Mouse (Mus musculus): Measurements from ENCODE around the gene Cdkal1. TPM values are rescaled to one million over a fixed set of nuclear protein-coding genes. Genes with fewer than 3 reads are reported as not detected.

The Cdkal1 gene
- polyA plus RNA-seq, 2 experiments: 10.8 to 29.8 TPM

DNA sequence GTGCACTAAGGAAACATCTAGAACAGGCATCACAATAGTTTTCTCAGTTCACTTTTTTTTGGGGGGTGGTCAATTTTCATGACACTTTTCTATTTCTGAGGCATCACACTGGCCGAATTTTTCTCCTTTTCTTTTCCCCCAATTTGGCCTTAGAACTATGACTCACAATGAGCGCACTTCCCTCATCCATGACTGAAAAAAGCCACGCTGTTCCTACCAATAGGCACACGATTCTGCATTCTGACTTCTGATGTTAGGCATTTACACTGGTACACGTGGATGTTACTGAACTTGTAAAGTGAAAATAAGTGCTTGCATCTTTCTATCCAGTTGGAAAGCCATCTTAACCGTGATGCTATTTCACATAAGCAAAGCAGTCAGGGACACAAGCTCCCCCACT, 77.3 kb downstream of the Cdkal1 start:
- Histone ChIP-seq H3K27me3 (ENCODE audit: control insufficient read depth, insufficient read depth, low read length) (no peaks in the 10 kb centered on the region), H3K27ac (replicated peaks; ENCODE audit: low read depth, low read length) (no peak overlapping the region), H3K4me3 (replicated peaks; ENCODE audit: low read length) (no peak overlapping the region), H3K36me3 (ENCODE audit: control insufficient read depth, insufficient read depth, low read length) (no peaks in the 10 kb centered on the region), H3K4me2 (replicated peaks; ENCODE audit: low read depth, low read length, severe bottlenecking) (no peak overlapping the region), H3K9me3 (ENCODE audit: control insufficient read depth, low read length) (no peaks in the 10 kb centered on the region), H3K4me1 (ENCODE audit: control insufficient read depth, insufficient read depth, low read length) (peaks cover 8% of the 10 kb centered on the region), H3K9ac (ENCODE audit: low read depth, low read length, severe bottlenecking) (no peak overlapping the region)
- ATAC-seq (ENCODE audit: low FRiP score, low read depth): no peak
- TF ChIP-seq POLR2A (IDR thresholded peaks at IDR 0.05; ENCODE audit: borderline replicate concordance, extremely low read depth, insufficient read depth, insufficient read length): no peak
- 92% methylated on average over 6 of the region's 6 CpGs for WGBS
- no peak for DNase-seq (ENCODE audit: low spot score)

DNA sequence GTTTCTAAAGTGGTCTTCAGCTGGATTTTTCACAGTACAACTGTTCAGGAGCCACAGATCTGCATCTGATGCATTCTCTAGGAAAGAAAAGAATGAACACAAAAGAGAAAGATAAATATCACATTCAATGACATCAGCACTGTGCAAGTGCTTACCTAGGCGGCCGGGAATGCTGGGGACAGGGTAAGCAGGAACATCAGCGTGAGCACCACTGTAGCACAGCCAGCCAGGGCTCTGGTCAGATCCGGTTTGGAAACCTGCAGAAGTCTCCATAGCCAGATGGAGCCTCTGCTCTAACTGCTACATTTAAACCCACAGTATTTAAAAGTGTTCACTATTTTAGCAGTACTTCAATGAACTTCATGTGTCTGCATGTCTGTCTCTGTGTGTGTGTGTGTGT, 78.2 kb downstream of the Cdkal1 start:
- no peak overlapping the region for H3K4me2 ChIP-seq (replicated peaks; ENCODE audit: low read depth, low read length, severe bottlenecking)
- H3K9ac ChIP-seq (ENCODE audit: low read depth, low read length, severe bottlenecking): no peak overlapping the region
- peaks cover 8% of the 10 kb centered on the region for H3K4me1 ChIP-seq (ENCODE audit: control insufficient read depth, insufficient read depth, low read length)
- H3K27me3 ChIP-seq (ENCODE audit: control insufficient read depth, insufficient read depth, low read length): no peaks in the 10 kb centered on the region
- no peak overlapping the region for H3K27ac ChIP-seq (replicated peaks; ENCODE audit: low read depth, low read length)
- no peak for TF ChIP-seq POLR2A (IDR thresholded peaks at IDR 0.05; ENCODE audit: borderline replicate concordance, extremely low read depth, insufficient read depth, insufficient read length)
- no peak for DNase-seq (ENCODE audit: low spot score)
- no peaks in the 10 kb centered on the region for H3K9me3 ChIP-seq (ENCODE audit: control insufficient read depth, low read length)
- WGBS: 79% methylated on average over 4 of the region's 4 CpGs
- ATAC-seq (ENCODE audit: low FRiP score, low read depth): no peak
- no peak overlapping the region for H3K4me3 ChIP-seq (replicated peaks; ENCODE audit: low read length)
- no peaks in the 10 kb centered on the region for H3K36me3 ChIP-seq (ENCODE audit: control insufficient read depth, insufficient read depth, low read length)

DNA sequence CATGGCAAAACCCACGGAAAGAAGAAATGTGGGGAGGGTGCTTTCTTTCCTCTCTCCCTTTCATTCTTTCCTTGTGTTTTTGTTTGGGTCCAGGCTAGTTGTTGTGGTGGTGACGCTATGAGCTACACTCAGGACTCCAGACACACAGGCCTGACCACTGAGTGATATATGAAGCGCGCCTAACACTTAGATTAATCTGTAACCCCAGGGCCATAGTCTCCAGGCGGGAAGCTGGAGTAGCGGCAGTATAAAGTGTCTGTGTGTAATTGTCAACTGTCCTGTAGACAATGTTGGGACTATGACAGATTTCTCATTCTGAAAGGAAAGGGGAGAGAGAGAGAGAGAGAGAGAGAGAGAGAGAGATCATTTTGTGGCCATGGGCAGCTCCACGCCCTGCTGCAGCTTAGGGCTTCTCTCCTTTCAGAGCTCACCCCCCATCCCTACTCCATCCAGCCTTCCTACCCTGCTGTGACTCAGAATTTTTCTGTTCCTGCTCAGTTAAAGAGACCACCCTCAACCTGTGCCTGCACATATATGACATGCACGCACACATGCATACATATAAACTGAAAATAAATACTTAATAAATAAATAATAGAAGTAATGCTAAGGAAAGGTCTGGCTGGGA, 79.8 kb downstream of the Cdkal1 start:
- WGBS: 48% methylated on average over 8 of the region's 8 CpGs
- Histone ChIP-seq H3K4me3 (replicated peaks; ENCODE audit: low read length) (no peak overlapping the region), H3K9me3 (ENCODE audit: control insufficient read depth, low read length) (no peaks in the 10 kb centered on the region), H3K4me1 (ENCODE audit: control insufficient read depth, insufficient read depth, low read length) (peaks cover 6% of the 10 kb centered on the region), H3K9ac (ENCODE audit: low read depth, low read length, severe bottlenecking) (no peak overlapping the region), H3K36me3 (ENCODE audit: control insufficient read depth, insufficient read depth, low read length) (no peaks in the 10 kb centered on the region), H3K4me2 (replicated peaks; ENCODE audit: low read depth, low read length, severe bottlenecking) (no peak overlapping the region), H3K27me3 (ENCODE audit: control insufficient read depth, insufficient read depth, low read length) (no peaks in the 10 kb centered on the region), H3K27ac (replicated peaks; ENCODE audit: low read depth, low read length) (no peak overlapping the region)
- ATAC-seq (ENCODE audit: low FRiP score, low read depth) (no peak; the same call in 1 of the 2 replicates), DNase-seq (ENCODE audit: low spot score) (no peak)
- TF ChIP-seq POLR2A (IDR thresholded peaks at IDR 0.05; ENCODE audit: borderline replicate concordance, extremely low read depth, insufficient read depth, insufficient read length): no peak

DNA sequence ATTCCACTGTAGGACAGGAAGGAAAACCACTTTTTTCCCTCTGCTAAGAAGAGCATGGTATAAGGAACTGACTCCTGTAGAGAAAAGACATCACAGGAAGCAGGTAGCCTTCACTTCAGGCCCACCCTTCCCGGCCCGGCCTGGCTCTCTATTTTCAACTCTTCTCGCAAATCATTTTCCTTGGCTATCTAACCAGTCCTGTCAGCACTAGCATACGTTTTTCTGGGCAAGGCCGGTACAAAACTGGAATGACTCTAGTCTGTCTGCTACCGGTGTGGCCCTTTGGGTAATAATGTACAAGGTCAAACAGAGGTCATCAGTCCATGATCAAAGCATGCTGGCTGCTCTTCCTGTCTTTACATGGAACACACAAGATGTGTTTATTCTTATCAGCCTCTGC, 81.9 kb downstream of the Cdkal1 start:
- DNase-seq (ENCODE audit: low spot score) (no peak), ATAC-seq (ENCODE audit: low FRiP score, low read depth) (no peak)
- H3K4me1 ChIP-seq (ENCODE audit: control insufficient read depth, insufficient read depth, low read length): peaks cover 19% of the 10 kb centered on the region
- no peaks in the 10 kb centered on the region for H3K27me3 ChIP-seq (ENCODE audit: control insufficient read depth, insufficient read depth, low read length)
- no peaks in the 10 kb centered on the region for H3K9me3 ChIP-seq (ENCODE audit: control insufficient read depth, low read length)
- 17% methylated on average over 6 of the region's 6 CpGs for WGBS
- H3K36me3 ChIP-seq (ENCODE audit: control insufficient read depth, insufficient read depth, low read length): no peaks in the 10 kb centered on the region
- no peak overlapping the region for H3K4me2 ChIP-seq (replicated peaks; ENCODE audit: low read depth, low read length, severe bottlenecking)
- no peak overlapping the region for H3K4me3 ChIP-seq (replicated peaks; ENCODE audit: low read length)
- TF ChIP-seq POLR2A (IDR thresholded peaks at IDR 0.05; ENCODE audit: borderline replicate concordance, extremely low read depth, insufficient read depth, insufficient read length): no peak
- no peak overlapping the region for H3K27ac ChIP-seq (replicated peaks; ENCODE audit: low read depth, low read length)
- no peak overlapping the region for H3K9ac ChIP-seq (ENCODE audit: low read depth, low read length, severe bottlenecking)

DNA sequence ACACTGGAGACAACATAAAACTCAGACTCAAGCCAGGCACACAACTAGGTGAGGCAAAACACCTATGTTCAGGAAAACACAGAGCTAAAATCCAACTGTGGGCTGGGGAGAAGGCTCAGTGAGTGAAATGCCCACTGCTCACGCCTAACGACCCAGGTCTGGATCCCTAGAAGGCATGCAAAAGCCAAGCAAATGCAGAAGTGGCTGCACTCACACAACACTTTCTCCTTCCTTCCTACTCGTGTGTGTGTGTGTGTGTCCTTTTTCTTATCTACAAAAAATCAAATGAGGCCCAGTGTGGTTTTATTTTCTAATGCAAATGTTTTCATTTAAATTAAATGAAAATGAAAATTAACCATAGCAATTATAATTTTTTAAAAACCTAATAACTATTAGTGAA, 82.5 kb downstream of the Cdkal1 start:
- peaks cover 19% of the 10 kb centered on the region for H3K4me1 ChIP-seq (ENCODE audit: control insufficient read depth, insufficient read depth, low read length)
- ATAC-seq (ENCODE audit: low FRiP score, low read depth) (no peak), DNase-seq (ENCODE audit: low spot score) (no peak)
- no peak overlapping the region for H3K27ac ChIP-seq (replicated peaks; ENCODE audit: low read depth, low read length)
- TF ChIP-seq POLR2A (IDR thresholded peaks at IDR 0.05; ENCODE audit: borderline replicate concordance, extremely low read depth, insufficient read depth, insufficient read length): no peak
- WGBS: 38% methylated on average over 3 of the region's 3 CpGs
- no peaks in the 10 kb centered on the region for H3K9me3 ChIP-seq (ENCODE audit: control insufficient read depth, low read length)
- H3K27me3 ChIP-seq (ENCODE audit: control insufficient read depth, insufficient read depth, low read length): no peaks in the 10 kb centered on the region
- H3K9ac ChIP-seq (ENCODE audit: low read depth, low read length, severe bottlenecking): no peak overlapping the region
- no peak overlapping the region for H3K4me2 ChIP-seq (replicated peaks; ENCODE audit: low read depth, low read length, severe bottlenecking)
- H3K4me3 ChIP-seq (replicated peaks; ENCODE audit: low read length): no peak overlapping the region
- no peaks in the 10 kb centered on the region for H3K36me3 ChIP-seq (ENCODE audit: control insufficient read depth, insufficient read depth, low read length)

Data from limb, embryonic 14.5 days (tissue).